Mouse (Mus musculus) thymus, postnatal 25 days (tissue): ENCODE results near the gene Nt5dc3.

Experiments
- DNase-seq: peaks from one replicate; pipeline ENCODE4 v3.0.0; 2022

The Nt5dc3 gene

DNA sequence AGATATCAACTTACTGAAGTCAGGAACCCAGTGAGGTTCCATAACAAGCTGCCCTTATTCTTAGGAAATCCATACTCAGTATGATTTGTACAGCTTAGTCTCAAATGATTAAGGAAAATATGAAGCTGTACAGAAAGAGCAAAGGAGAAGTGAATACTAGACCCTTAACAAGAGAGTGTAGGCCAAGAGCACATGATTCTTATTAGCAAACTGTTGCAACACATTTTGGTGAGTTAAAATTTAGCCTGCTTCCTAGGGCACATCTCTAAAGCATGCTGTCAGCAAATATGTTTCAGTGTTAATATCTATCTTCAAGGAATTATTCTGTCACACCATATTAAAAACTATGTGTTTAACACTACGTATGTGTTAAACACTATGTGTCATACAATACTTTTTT, 107.6 kb downstream of the Nt5dc3 start:
- DNase-seq, result no peak
